Mouse (Mus musculus) stomach, postnatal 0 days (tissue): ENCODE data around the gene Astn2.

Source experiments
- CTCF ChIP-seq: IDR thresholded peaks from 2 replicates; pipeline ENCODE4 v1.5.1; 2016; ENCODE audit warnings: antibody characterized with exemption, low read depth, mild to moderate bottlenecking, moderate library complexity
- EP300 ChIP-seq: optimal IDR thresholded peaks from 2 replicates; pipeline ENCODE3; 2016; ENCODE audit warnings: antibody characterized with exemption

DNA sequence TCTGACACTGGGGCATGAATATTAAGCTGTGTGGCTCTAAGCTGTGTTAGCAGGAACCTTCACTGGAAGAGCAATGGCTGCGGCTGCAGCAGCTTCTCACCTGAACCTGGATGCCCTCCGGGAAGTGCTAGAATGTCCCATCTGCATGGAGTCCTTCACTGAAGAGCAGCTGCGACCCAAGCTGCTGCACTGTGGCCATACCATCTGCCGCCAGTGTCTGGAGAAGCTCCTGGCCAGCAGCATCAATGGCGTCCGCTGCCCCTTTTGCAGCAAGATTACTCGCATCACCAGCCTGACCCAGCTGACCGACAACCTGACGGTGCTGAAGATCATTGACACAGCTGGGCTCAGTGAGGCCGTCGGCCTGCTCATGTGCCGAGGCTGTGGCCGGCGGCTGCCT, 791.3 kb downstream of the Astn2 start:
- TF ChIP-seq CTCF (no peak), EP300 (no peak)
